Mouse (Mus musculus) heart, embryonic 14.5 days (tissue): Measurements from ENCODE around the gene Flna. TPM values are rescaled to one million over a fixed set of nuclear protein-coding genes. Genes with fewer than 3 reads are reported as not detected.

Experiments
- ATAC-seq: fragments of 200-750 bp; cut with Nextera tagmentation; 2 replicates; pipeline ENCODE4 v1.8.0; 2017; ENCODE audit warnings: low read depth, moderate TSS enrichment; ENCODE audit not compliant: insufficient number of reproducible peaks, insufficient read depth, low FRiP score
- H3K27ac ChIP-seq, 2 experiments: fragments of 200-500 bp in 1 of 2; fragments of 300-500 bp in 1 of 2; sonication (generic) in 1 of 2; replicated peaks in 1 of 2; 2 replicates each; pipeline ENCODE4 v1.5.1; 2012 to 2014; ENCODE audit warnings: low read depth in 2 of 2, low read length in 2 of 2, control low read depth in 1 of 2, mild to moderate bottlenecking in 1 of 2, mixed read lengths in 1 of 2; ENCODE audit not compliant: control insufficient read depth in 1 of 2, insufficient read depth in 1 of 2
- H3K27me3 ChIP-seq: fragments of 300-500 bp; sonication (generic); 2 replicates; pipeline ENCODE4 v1.6.1; 2014; ENCODE audit warnings: mild to moderate bottlenecking, low read length, control low read depth; ENCODE audit not compliant: control insufficient read depth, insufficient read depth
- H3K36me3 ChIP-seq: fragments of 300-500 bp; sonication (generic); 2 replicates; pipeline ENCODE4 v1.6.1; 2014; ENCODE audit warnings: mild to moderate bottlenecking, control low read depth, low read length, mixed read lengths; ENCODE audit not compliant: control insufficient read depth, insufficient read depth
- H3K4me1 ChIP-seq, 2 experiments: fragments of 200-500 bp in 1 of 2; fragments of 300-500 bp in 1 of 2; sonication (generic) in 1 of 2; 2 replicates each; pipeline ENCODE4 v1.6.1; 2012 to 2014; ENCODE audit warnings: low read length in 2 of 2, control low read depth in 1 of 2, mixed read lengths in 1 of 2; ENCODE audit not compliant: control insufficient read depth in 2 of 2, insufficient read depth in 2 of 2
- H3K4me2 ChIP-seq: fragments of 300-500 bp; sonication (generic); 2 replicates; pipeline ENCODE4 v1.6.1; 2014; ENCODE audit warnings: mild to moderate bottlenecking, low read length
- H3K4me3 ChIP-seq, 2 experiments: fragments of 200-500 bp in 1 of 2; fragments of 300-500 bp in 1 of 2; sonication (generic) in 1 of 2; 2 replicates each; pipeline ENCODE4 v1.5.1; 2012 to 2014; ENCODE audit warnings: low read length in 2 of 2, mild to moderate bottlenecking in 2 of 2, control low read depth in 1 of 2, low read depth in 1 of 2, moderate library complexity in 1 of 2; ENCODE audit not compliant: control insufficient read depth in 1 of 2, insufficient read depth in 1 of 2
- H3K9ac ChIP-seq: fragments of 300-500 bp; sonication (generic); 2 replicates; pipeline ENCODE4 v1.6.1; 2014; ENCODE audit warnings: mild to moderate bottlenecking, low read length
- H3K9me3 ChIP-seq: fragments of 300-500 bp; sonication (generic); 2 replicates; pipeline ENCODE4 v1.6.1; 2016; ENCODE audit warnings: low read length, control low read depth; ENCODE audit not compliant: control insufficient read depth
- WGBS: fragments of 180-500 bp; shearing (Covaris S2); extraction: QIAGEN DNeasy Blood & Tissue Kit; methylation state at CpG from one replicate; pipeline ENCODE4 v1.1.7; 2014; 5-methylcytosine and 5-hydroxymethylcytosine counted together
- polyA plus RNA-seq: library from polyadenylated mRNA; unstranded; fragments of >200 nt; fragmentation: Nextera tagmentation; extraction: Ambion mirVana; gene quantifications from 2 replicates; pipeline ENCODE4 v1.2.1, GENCODE M21; 2014

Flna gene
- polyA plus RNA-seq, 1 experiment from 2014 or later, result 150 TPM

GRCm38 (mm10) chrX:74281041-74281731 lies 31.6 kb upstream of the Flna start:
- Histone ChIP-seq H3K4me2 (peak overlapping the region; percentile 81), H3K27me3 (no peaks in the 10 kb centered on the region), H3K9ac (peak overlapping the region; percentile 78), H3K27ac (peak overlapping the region; percentile 88 to 92), H3K9me3 (no peaks in the 10 kb centered on the region), H3K4me3 (peak overlapping the region; percentile 51 to 54), H3K36me3 (peaks cover 6% of the 10 kb centered on the region; the same call in 1 of the 2 replicates), H3K4me1 (peaks cover 2 to 5% of the 10 kb centered on the region in 2 experiments; a peak in 3 of 4 replicates)
- 15% methylated on average over 14 of the region's 14 CpGs for WGBS
- ATAC-seq, result no peak

GRCm38 (mm10) chrX:74277916-74278315 lies 28.3 kb upstream of the Flna start:
- H3K4me3 ChIP-seq, result no peak overlapping the region
- no peaks in the 10 kb centered on the region for H3K4me1 ChIP-seq
- H3K4me2 ChIP-seq, result no peak overlapping the region
- no peak overlapping the region for H3K27ac ChIP-seq
- no peak overlapping the region for H3K9ac ChIP-seq
- H3K27me3 ChIP-seq, result no peaks in the 10 kb centered on the region
- H3K36me3 ChIP-seq, result peaks cover 6% of the 10 kb centered on the region
- H3K9me3 ChIP-seq, result no peaks in the 10 kb centered on the region
- 68% methylated on average over 8 of the region's 8 CpGs for WGBS
- ATAC-seq, result no peak

DNA sequence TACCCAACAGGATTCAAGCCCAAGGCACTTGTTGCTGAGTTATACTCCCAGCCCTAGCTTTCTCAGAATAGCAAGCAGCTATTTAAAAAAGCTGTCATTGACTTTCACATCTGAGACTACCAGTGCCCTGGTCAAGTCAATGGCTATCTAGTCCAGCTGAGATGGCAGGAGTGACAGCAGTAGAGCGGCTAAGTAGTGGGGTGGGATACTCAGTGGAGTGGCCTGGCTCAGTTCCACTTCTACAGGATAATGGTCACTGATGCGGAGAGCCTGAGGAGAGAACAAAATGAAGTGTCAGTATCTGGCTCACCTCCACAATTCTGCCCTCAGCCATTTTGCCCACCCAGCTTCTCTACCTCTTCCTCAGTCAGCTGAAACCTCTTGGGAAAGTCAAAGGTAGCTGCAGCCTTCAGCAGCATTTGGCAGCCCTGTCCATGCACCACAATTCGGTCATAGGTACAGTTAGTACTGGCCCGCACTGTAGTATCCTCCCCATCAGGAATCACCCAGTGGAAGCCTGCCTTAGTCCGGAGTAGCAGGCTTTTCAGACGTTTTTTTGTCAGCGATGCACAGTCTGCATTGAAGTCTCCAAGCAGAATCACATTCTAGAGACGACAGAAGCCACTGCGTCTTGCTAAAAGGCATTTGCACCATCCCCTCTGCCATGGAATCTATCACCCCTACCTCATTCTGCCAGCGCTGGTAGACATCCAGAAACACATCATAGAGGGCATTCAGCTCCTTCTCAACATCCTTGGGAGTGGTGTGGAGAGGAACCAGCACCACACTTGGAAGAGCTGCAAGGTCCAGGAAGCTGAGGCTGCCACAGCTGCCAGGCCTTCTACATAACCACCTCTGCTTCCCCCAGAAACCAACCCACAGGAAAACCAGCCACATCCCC lies 24.1 kb upstream of the Flna start:
- Histone ChIP-seq H3K4me2 (no peak overlapping the region), H3K9ac (no peak overlapping the region), H3K4me3 (no peak overlapping the region), H3K36me3 (peaks cover 17% of the 10 kb centered on the region), H3K27me3 (no peaks in the 10 kb centered on the region), H3K4me1 (no peaks in the 10 kb centered on the region; a peak in 1 of 4 replicates), H3K9me3 (no peaks in the 10 kb centered on the region), H3K27ac (no peak overlapping the region; a peak in 1 of 4 replicates)
- ATAC-seq, result no peak
- WGBS, result 29% methylated on average over 10 of the region's 10 CpGs

DNA sequence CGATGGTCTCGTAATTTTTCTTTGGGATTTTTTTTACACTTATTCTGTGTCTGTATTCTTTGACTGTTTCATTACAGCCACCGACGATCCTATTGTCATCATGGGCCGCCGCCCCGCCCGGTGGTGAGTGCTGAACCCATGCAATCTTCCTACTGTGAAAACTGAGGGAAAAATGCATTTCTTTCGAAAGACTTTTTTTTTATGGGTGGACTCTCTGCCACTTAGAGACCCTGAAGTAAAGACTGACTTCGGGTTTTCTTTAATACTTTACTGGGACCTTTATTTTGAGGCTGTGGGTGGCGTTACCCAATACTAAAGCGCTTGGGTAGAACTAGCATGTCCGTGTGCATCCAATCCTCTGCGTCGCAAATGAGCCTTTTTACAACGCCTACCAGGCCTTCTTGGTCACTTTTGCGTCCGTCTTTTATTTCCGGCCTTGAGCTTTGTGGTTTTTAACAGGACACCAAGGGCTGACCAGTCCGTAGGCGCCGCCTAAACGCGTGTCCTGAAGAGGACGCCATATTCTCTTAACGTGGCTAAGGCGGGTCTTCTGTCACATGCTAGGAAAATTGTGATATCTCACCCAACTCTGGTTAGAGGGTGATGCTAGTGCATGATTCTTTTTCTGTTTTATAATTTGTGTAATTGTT lies 21.4 kb upstream of the Flna start:
- no peaks in the 10 kb centered on the region; a peak in 1 of 4 replicates for H3K4me1 ChIP-seq
- H3K27me3 ChIP-seq, result no peaks in the 10 kb centered on the region
- ATAC-seq, result no peak
- no peaks in the 10 kb centered on the region for H3K9me3 ChIP-seq
- peak overlapping the region; percentile 78 to 79 for H3K27ac ChIP-seq
- peaks cover 17% of the 10 kb centered on the region for H3K36me3 ChIP-seq
- H3K4me3 ChIP-seq, result peak overlapping the region; percentile 58 to 75
- H3K4me2 ChIP-seq, result peak overlapping the region; percentile 69
- H3K9ac ChIP-seq, result peak overlapping the region; percentile 88
- WGBS, result 11% methylated on average over 27 of the region's 27 CpGs

- H3K4me3 ChIP-seq, result peak within 1 kb of the TSS; percentile 58 to 75
- H3K27ac ChIP-seq, result peak within 1 kb of the TSS; percentile 94 to 99
- 16% methylated on average over 42 of the region's 42 CpGs for WGBS
- H3K4me2 ChIP-seq, result peak within 1 kb of the TSS; percentile 69
- H3K36me3 ChIP-seq, result peaks cover 17% of the 10 kb centered on the region
- H3K9me3 ChIP-seq, result no peaks in the 10 kb centered on the region
- H3K27me3 ChIP-seq, result no peaks in the 10 kb centered on the region
- H3K9ac ChIP-seq, result peak within 1 kb of the TSS; percentile 88
- no peaks in the 10 kb centered on the region; a peak in 1 of 4 replicates for H3K4me1 ChIP-seq
- ATAC-seq, result peak; percentile 94
Measured at GRCm38 (mm10) chrX:74270062-74270901, 20.7 kb upstream of the Flna start, which contains the start of gene Rpl10. Rpl10 (plus strand) TSS chrX:74270812.

GRCm38 (mm10) chrX:74269736-74270061 lies 20.1 kb upstream of the Flna start:
- Histone ChIP-seq H3K27ac (peak overlapping the region; percentile 94 to 99), H3K9me3 (no peaks in the 10 kb centered on the region), H3K27me3 (no peaks in the 10 kb centered on the region), H3K4me2 (peak overlapping the region; percentile 67), H3K9ac (peak overlapping the region; percentile 74), H3K36me3 (peaks cover 17% of the 10 kb centered on the region), H3K4me1 (no peaks in the 10 kb centered on the region; a peak in 1 of 4 replicates), H3K4me3 (peak overlapping the region; percentile 44 to 58)
- 0 out of 2 replicates have a peak, but pooled peaks have one; percentile 1 for ATAC-seq
- 31% methylated on average over 3 of the region's 3 CpGs for WGBS

DNA sequence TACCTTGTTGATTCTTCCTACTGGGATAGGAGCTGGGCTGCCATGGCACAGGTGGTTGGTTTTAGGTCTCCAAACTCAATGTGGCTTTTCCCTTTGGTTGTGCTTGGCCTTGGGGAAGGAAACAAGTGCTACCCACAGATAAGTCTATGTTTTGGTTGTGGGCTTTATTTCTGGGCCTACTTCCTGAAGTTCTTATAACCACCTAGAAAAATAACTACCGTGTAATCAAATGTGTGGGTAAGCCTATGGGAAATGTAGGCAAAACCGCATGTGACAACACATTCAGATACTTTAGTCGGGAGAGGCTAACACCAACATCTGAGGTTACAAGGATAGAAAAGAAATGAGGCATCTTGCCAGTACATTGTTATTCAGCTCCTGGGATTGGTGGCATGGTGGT lies 8.1 kb upstream of the Flna start:
- H3K27ac ChIP-seq, result no peak overlapping the region
- no peak overlapping the region for H3K4me3 ChIP-seq
- H3K27me3 ChIP-seq, result no peaks in the 10 kb centered on the region
- no peak overlapping the region for H3K9ac ChIP-seq
- WGBS, result 84% methylated on average over 3 of the region's 3 CpGs
- H3K4me2 ChIP-seq, result no peak overlapping the region
- peaks cover 25% of the 10 kb centered on the region for H3K36me3 ChIP-seq
- no peaks in the 10 kb centered on the region for H3K4me1 ChIP-seq
- H3K9me3 ChIP-seq, result no peaks in the 10 kb centered on the region
- ATAC-seq, result no peak
